Mouse (Mus musculus) B cell, adult 62 days (primary cell): Measurements from ENCODE around the gene Ppcdc. TPM values are rescaled to one million over a fixed set of nuclear protein-coding genes. Genes with fewer than 3 reads are reported as not detected.

Experiments
- total RNA-seq: library from RNA; stranded (reverse); gene quantifications from 4 replicates; pipeline ENCODE4 v1.2.4, GENCODE M21; 2023

Gene Ppcdc
- 74.8 to 88.2 TPM (median 80.7 TPM) in 4 replicates for total RNA-seq

DNA sequence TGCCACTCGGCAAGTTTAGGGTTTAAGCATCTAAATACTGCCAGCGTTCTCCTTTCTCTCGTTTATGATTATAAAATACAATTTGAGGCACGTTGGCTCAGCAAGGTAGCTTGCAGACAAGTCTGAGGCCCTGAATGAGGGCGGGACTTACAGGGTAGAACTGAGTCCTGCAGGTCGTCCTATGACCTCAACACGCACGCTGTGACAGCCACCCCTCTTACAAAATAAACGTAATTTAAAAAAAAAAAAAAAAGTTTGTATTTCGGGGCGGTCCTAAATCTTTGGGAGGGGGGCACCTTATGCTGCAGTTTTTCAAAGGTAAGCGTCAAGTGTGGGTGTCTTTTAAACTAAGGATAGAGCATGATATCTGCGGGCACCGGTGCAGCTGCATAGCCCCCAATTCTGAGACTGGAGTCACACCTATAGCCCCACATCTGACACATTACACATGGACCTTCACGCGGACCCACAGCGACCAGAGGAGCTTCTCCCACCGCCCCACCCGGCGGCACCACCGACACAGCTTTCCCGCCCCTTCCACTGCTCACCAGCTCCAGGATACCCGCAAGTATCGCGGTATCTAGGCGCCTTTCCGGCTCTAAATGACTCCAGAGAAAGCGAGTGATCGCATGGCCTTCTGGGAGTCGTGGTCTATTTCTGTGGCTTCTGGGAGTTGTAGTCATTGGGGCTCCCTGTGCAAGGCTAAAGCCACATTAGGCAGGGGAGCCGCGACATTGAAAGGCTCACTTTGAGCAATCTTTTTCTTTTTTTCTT is at the start of gene Ppcdc:
TSS of gene Ppcdc (minus strand) at position 603 of the 774 bp plus-strand sequence.

DNA sequence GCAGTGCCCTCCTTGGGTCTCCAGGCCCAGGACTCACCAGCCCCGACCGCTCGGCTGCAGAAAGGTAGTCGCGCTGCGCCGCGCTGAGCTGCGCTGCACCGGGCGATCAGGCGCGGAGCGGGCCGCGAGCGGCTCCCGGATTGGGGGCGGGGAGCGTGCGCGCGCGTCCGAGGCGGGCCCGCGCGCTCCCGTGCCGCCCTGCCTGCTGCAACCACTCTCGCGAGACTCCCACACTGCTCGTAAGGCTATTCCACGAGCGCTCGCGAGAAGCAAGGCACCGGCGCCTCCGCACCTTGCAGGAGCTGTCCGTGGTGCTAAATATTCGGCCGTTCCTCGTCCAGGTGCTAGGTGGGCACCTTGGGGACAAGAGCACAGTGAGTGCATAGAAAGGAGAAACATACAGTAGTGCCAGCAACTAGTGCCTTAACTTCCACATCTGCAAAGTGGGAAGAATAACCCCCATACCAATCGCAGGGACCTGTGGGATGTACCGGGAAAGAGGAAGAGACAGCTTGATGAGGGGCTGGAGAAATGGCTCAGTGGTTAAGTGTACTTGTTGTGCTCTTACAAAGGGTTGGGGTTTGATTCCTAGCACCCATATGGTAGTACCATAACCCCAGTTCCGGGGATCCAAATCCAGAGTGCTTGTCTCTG is 28.1 kb upstream of the Ppcdc start, which contains the start of gene Scamp5:
TSS of gene Scamp5 (minus strand) at position 165 of the 654 bp plus-strand sequence.

Other genes with a start within 250 kb of the Ppcdc start
- not detected in 4 replicates for gene Trcg1, start 203.6 kb downstream of the Ppcdc start, total RNA-seq
- 179 to 204 TPM (median 189 TPM) in 4 replicates for gene 1700017B05Rik, start 177.5 kb downstream of the Ppcdc start, total RNA-seq
- 0.30 to 0.57 TPM (median 0.53 TPM) in 3 of 4 replicates, not detected in the other for gene Scamp5, start 27.9 kb upstream of the Ppcdc start, total RNA-seq
- 0.43 to 0.95 TPM in 2 of 4 replicates, not detected in the others for gene Rpp25, start 63.9 kb upstream of the Ppcdc start, total RNA-seq
- 84.0 to 104 TPM (median 98.3 TPM) in 4 replicates for gene Cox5a, start 81.2 kb upstream of the Ppcdc start, total RNA-seq
- gene Fam219b, start 97.4 kb upstream of the Ppcdc start, total RNA-seq: 11.6 to 15.8 TPM (median 11.9 TPM) in 4 replicates
- gene Mpi, start 112.6 kb upstream of the Ppcdc start, total RNA-seq: 9.3 to 11.6 TPM (median 11.3 TPM) in 4 replicates
- gene Scamp2, start 120.8 kb upstream of the Ppcdc start, total RNA-seq: 114 to 133 TPM (median 125 TPM) in 4 replicates
- gene Ulk3, start 149.3 kb upstream of the Ppcdc start, total RNA-seq: 88.8 to 105 TPM (median 91.0 TPM) in 4 replicates
- 0.21 to 0.27 TPM in 2 of 4 replicates, not detected in the others for gene Cplx3, start 166.2 kb upstream of the Ppcdc start, total RNA-seq
- gene Lman1l, start 180.7 kb upstream of the Ppcdc start, total RNA-seq: 0.50 to 0.69 TPM (median 0.58 TPM) in 4 replicates
- 505 to 571 TPM (median 559 TPM) in 4 replicates for gene Csk, start 213.5 kb upstream of the Ppcdc start, total RNA-seq
- not detected in 4 replicates for gene Cyp1a2, start 243.6 kb upstream of the Ppcdc start, total RNA-seq
- gene Cyp1a1, start 247.8 kb upstream of the Ppcdc start, total RNA-seq: not detected in 4 replicates